Mouse (Mus musculus) adrenal gland, postnatal 10 days (tissue): ENCODE measurements around the gene Tmem240. TPM values are rescaled to one million over a fixed set of nuclear protein-coding genes. Genes with fewer than 3 reads are reported as not detected.
"Not testable (repeated sequence)": the region's sequence is repeated elsewhere in the genome, so short reads cannot be mapped to it uniquely, and the experiment has no call there.

Source experiments
- DNase-seq: peaks from one replicate; pipeline ENCODE4 v3.0.0; 2021; ENCODE audit warnings: mixed read lengths
- total RNA-seq, 2 experiments: library from RNA; stranded (reverse); gene quantifications; 2 replicates each; pipeline ENCODE4 v1.2.3; 2021

The Tmem240 gene
- total RNA-seq, 2 experiments from 2014 or later: 0.81 to 1.4 TPM

GRCm38 (mm10) chr4:155770626-155771025, 36.0 kb downstream of the Tmem240 start:
- DNase-seq: no peak

- DNase-seq: no peak
Measured at GRCm38 (mm10) chr4:155771706-155772105, 37.1 kb downstream of the Tmem240 start.

DNA sequence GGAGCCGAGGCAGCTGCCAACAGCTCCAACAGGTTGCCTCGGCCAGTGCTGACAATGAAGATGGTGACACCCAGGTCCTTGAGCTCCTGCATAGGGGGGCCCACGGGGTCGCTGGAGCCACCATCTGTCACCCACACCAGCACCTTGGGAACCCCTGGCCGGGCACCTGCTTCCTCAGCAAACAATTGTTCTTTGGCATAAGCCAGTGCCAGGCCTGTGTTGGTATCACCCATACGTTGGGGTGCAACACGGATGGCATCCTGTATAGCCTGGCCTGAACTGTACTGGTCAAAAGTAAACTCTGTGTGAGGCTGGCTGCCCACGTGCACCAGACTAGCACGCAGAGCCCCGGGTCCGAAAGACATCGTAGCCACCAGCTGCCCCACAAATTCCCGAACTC, 38.2 kb downstream of the Tmem240 start:
- DNase-seq: no peak

GRCm38 (mm10) chr4:155773335-155774078, 38.9 kb downstream of the Tmem240 start:
- no peak for DNase-seq

GRCm38 (mm10) chr4:155774280-155774754, 39.7 kb downstream of the Tmem240 start, which contains the start of gene Vwa1:
TSS of gene Vwa1 (minus strand) at chr4:155774698.
- peak; percentile 93 for DNase-seq

DNA sequence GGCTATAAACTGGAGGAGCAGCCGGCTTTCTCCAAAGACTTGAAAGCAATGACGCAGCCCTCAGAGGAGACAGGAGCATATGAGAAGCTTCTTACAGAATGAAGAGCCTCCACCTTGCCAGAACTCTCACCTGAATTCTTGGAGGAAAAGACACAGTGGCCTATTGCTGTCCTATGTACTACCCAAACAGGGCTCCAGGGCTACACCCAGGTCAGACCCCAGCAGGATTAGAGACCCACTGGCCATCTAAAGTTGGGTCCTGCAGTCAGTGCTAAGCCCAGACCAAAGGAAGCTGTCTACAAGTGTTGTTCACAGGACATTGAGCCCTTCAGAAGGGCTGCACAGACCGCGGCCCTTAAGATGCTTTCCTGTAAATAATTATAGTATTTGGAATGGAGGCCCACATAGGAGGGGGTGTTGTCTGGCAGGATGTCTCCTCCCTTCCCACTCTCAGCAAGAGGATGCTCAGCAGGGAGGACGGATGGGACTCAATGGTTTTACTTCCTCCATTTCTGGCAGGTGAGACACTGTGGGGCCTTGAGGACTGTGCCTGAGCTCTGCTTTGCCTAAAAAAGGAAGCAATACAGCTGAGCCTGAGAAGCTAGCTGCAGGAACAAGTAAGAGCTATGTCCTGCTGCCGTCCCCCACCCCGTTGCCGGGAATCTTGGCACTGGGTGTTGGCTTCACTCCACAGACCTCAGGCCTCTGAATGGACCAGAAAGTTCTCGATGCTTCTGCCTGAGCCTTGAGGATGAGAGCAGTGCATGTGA, 40.6 kb downstream of the Tmem240 start:
- DNase-seq: peak; percentile 53

DNA sequence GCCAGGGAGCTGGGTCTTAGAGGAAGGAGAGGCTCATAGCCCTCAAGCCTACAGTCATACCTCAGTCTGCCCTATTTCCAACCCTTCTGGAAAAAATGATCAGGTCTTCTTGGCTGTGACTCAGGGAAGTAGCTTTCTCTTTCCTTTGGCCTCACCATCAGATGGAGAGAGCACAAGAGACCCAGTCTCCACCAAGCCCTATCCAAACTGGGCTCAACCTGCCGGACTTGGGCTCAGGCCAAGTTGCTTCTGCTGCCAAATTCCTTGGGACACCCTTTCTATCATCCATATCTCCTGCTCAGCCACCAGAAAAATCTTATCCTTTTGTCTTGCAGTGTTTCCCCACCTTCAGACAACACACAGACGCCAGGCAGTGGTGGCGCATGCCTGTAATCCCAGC, 41.3 kb downstream of the Tmem240 start:
- peak; percentile 66 for DNase-seq

- no peak for DNase-seq
Measured at GRCm38 (mm10) chr4:155776704-155777335, 42.2 kb downstream of the Tmem240 start.

DNA sequence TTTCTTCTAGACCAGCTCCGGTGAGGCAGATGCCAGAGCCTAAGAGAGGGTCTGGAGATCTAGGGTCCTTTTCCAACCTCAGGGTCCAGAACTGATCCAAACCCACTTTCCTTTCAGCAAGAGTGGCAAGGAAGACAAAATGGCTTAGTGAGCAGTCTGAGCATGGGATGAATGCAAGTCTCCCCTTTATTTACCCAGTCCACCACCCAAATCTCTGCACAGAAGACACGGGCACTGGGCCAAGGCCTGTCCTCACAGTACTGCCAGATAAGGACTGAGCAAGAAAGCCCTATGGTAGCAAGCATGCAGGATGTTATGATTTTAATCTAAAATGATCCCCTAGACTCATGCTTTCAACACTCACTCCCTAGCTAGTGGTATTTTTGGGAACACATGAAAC, 43.2 kb downstream of the Tmem240 start:
- DNase-seq: peak; percentile 54

- DNase-seq: no peak
Measured at GRCm38 (mm10) chr4:155779498-155779897, 44.9 kb downstream of the Tmem240 start.

- DNase-seq: peak; percentile 65
Measured at GRCm38 (mm10) chr4:155780895-155781294, 46.3 kb downstream of the Tmem240 start.

GRCm38 (mm10) chr4:155783486-155784080, 49.0 kb downstream of the Tmem240 start:
- no peak for DNase-seq

DNA sequence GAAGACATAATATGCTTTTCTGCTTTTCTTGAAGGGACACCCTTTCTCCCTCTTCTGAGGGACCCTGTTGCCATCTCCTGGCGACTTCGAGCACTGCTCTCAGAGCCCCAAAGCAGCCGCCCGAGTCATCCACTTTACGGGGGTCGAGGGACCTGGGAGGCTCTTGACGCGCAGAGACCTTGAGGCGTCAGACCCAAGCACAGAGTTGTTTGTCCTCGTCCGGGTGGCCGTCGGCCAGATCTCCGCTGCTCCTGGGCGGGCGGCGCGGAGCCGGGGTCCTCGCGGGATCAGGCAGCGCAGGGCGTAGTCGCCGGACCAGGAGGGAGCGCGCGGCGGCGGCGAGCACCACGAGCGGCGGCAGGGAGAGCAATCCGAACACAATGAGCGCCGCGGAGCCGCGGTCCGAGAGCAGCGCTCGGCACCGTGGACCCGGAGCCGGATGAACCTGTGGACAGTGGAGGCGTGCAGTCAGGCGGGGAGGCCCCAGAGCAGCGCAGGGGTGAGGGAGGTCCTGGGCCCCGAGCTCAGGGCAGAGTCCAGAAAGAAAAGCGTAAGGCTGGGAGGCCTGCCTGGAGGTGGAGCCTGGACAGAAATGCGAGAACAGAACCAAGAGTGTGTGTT, 49.6 kb downstream of the Tmem240 start:
- peak; percentile 86 for DNase-seq

- DNase-seq: no peak
Measured at GRCm38 (mm10) chr4:155785246-155785645, 50.6 kb downstream of the Tmem240 start.

DNA sequence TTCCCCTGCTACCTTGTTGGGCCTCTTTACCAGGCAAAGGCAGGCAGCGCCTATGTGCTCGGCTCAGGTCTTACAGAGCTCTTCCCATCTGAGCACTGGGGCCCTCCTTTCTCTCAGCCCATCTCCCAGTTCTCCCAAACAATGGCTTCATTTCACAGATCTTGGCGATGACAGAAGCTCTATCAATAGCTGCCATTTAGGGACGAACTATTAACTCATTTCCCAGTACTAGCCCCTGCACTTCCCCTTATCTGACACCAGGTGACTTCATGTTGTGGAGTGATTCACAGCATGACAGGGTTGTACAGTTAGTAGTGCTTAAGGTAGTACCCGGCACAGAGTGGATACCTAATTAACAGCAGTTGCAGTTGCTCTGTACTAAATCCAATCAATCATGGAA, 51.2 kb downstream of the Tmem240 start, which contains the start of gene Tmem88b:
Gene Tmem88b (minus strand): TSS at position 56 of the 400 bp plus-strand sequence.
- DNase-seq: no peak

DNA sequence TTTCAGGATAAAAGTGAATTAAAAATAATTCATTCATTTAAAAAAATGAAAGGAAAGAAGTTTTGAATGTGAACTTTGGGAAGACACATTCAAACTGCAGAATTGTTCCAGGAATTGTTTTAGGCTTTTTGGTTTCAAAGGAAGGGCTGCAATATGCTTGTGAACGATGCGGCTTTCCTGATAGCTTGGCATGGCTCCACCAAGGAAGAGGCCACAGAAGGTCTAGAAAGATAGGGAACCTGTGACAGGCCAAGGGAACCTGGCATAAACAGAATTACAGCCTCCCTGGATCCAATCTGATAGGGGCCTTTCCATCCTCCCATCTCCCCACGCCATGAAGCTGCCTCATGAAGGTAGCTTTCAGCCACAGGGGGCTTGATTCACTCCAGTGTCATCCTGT, 53.7 kb downstream of the Tmem240 start:
- DNase-seq: no peak

DNA sequence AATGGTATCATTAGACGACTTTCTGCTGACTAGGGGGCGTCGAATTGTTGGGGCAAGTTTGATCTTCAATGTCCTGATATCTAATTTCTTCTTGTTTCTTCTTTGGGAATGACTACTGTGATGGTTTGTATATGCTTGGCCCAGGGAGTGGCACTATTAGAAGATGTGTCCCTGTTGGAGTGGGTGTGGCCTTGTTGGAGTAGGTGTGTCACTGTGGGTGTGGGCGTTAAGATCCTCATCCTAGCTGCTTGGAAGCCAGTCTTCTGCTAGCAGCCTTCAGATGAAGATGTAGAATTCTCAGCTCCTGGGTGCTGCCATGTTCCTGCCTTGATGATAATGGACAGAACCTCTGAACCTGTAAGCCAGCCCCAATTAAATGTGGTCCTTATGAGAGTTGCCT, 54.2 kb downstream of the Tmem240 start:
- not testable (repeated sequence) for DNase-seq

- DNase-seq: no peak
Measured at GRCm38 (mm10) chr4:155790021-155790489, 55.5 kb downstream of the Tmem240 start, which contains the start of gene Ankrd65. TSS of gene Ankrd65 (plus strand) at chr4:155790439.
